Mouse (Mus musculus) testis, adult 2 months (tissue): ENCODE results near the gene Paqr7. TPM values are rescaled to one million over a fixed set of nuclear protein-coding genes. Genes with fewer than 3 reads are reported as not detected.

Experiments used
- H3K27ac ChIP-seq: fragments of 200-500 bp; 2 replicates; pipeline ENCODE4 v1.5.1; 2012; ENCODE audit warnings: low read depth, low read length; ENCODE audit not compliant: control insufficient read depth, insufficient read depth
- H3K27me3 ChIP-seq: fragments of 200-500 bp; 2 replicates; pipeline ENCODE4 v1.6.1; 2012; ENCODE audit warnings: mild to moderate bottlenecking, low read length, moderate library complexity; ENCODE audit not compliant: control insufficient read depth, insufficient read depth
- H3K36me3 ChIP-seq: fragments of 200-500 bp; 2 replicates; pipeline ENCODE4 v1.6.1; 2012; ENCODE audit warnings: mild to moderate bottlenecking, low read length; ENCODE audit not compliant: control insufficient read depth, insufficient read depth
- H3K4me1 ChIP-seq: fragments of 200-500 bp; 2 replicates; pipeline ENCODE4 v1.6.1; 2012; ENCODE audit warnings: low read length; ENCODE audit not compliant: control insufficient read depth, insufficient read depth
- H3K4me3 ChIP-seq: fragments of 200-500 bp; 2 replicates; pipeline ENCODE4 v1.5.1; 2012; ENCODE audit warnings: low read depth, mild to moderate bottlenecking, low read length, moderate library complexity, mixed read lengths; ENCODE audit not compliant: control insufficient read depth
- CTCF ChIP-seq: fragments of 200-500 bp; IDR thresholded peaks from 2 replicates; pipeline ENCODE4 v1.5.1; 2012; ENCODE audit warnings: low read depth, mild to moderate bottlenecking, inconsistent platforms, low read length, moderate library complexity; ENCODE audit not compliant: control insufficient read depth, insufficient read depth, insufficient replicate concordance
- POLR2A ChIP-seq: fragments of 200-500 bp; IDR thresholded peaks from 2 replicates; pipeline ENCODE4 v1.6.1; 2012; ENCODE audit warnings: low read depth, mild to moderate bottlenecking, inconsistent platforms, low read length, moderate library complexity; ENCODE audit not compliant: control insufficient read depth
- polyA plus RNA-seq: library from polyadenylated mRNA; depleted of rRNA; stranded (reverse); fragments of >200 nt; gene quantifications from 2 replicates; pipeline ENCODE4 v1.2.3, GENCODE M21; 2012

The Paqr7 gene
- polyA plus RNA-seq, 1 experiment, result 67.1 TPM

- H3K36me3 ChIP-seq, result no peaks in the 10 kb centered on the region
- no peak for TF ChIP-seq POLR2A
- TF ChIP-seq CTCF, result no peak
- H3K27me3 ChIP-seq, result no peaks in the 10 kb centered on the region
- no peak overlapping the region for H3K4me3 ChIP-seq
- no peak overlapping the region for H3K27ac ChIP-seq
- peaks cover 6% of the 10 kb centered on the region for H3K4me1 ChIP-seq
Measured at GRCm38 (mm10) chr4:134538997-134539580, 42.6 kb downstream of the Paqr7 start.

DNA sequence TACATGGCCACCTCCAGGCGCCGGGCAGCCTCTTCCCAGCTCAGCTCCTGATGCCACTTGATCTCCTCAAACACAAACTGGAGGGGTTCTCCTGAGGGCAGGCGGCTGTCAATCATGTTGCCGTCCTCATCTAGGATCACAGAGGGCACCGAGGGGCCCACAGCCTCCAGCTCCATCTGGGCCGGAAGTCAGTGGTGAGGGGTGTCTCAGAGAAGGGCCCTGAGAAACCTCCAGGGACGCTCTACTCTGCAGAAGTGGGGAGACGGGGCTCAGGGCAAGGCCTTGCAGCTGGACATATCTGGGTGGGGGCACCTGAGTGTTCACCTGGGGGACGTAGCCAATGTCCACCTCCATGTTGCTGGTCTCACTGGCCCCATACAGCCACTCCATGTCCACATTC lies 46.2 kb downstream of the Paqr7 start:
- Histone ChIP-seq H3K27me3 (no peaks in the 10 kb centered on the region), H3K36me3 (no peaks in the 10 kb centered on the region), H3K4me1 (no peaks in the 10 kb centered on the region), H3K4me3 (no peak overlapping the region), H3K27ac (no peak overlapping the region)
- no peak for TF ChIP-seq CTCF

GRCm38 (mm10) chr4:134543261-134543660 lies 46.8 kb downstream of the Paqr7 start:
- Histone ChIP-seq H3K36me3 (no peaks in the 10 kb centered on the region), H3K4me3 (no peak overlapping the region)

DNA sequence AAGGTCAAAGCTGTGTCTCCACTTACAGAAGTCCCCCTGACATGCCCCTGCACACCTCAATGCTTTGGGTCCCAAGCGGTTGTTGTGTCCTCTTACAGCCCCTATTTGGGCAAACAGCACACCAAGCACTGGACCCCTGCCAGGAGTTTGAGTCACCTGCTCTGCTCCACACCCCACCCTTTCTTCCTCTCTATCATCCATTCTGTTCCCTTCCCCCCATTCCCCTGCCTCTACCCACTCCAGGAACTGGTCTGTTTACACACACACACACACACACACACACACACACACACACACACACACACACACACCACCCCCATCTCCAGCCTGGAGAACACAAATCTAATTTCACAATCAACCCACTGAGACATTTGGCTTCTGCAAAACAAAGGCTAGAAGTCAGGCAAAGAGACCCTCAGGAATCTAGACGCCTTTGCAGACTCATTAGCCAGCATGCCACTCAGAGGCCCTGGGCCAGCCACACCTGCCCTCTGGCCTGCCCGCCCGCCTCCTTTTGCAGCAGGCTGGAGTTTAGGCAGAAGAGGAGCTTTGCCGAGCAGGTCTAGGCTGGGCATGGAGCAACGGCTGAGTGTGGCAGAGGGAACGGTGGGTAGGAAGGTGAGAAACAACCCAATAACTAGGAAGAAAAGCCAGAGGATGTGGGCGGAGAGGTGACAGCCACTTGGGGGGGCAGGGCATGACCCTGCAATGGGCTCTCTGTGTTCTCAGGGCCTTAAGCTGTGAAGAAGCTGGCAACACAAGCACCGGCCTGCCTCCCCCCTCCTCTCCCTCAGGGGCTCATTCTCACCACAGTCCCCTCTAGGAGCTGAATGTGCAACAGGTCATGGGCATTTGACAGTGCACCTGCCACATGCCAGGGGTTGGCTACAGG lies 50.6 kb downstream of the Paqr7 start:
- no peaks in the 10 kb centered on the region for H3K4me1 ChIP-seq
- H3K27me3 ChIP-seq, result no peaks in the 10 kb centered on the region; the same call in 1 of the 2 replicates
- TF ChIP-seq POLR2A (no peak), CTCF (no peak)
- no peak overlapping the region for H3K4me3 ChIP-seq
- no peak overlapping the region for H3K27ac ChIP-seq
- no peaks in the 10 kb centered on the region for H3K36me3 ChIP-seq

More at GRCm38 (mm10) chr4:134543261-134543660, 46.8 kb downstream of the Paqr7 start:
- no peaks in the 10 kb centered on the region for H3K27me3 ChIP-seq
- no peak overlapping the region for H3K27ac ChIP-seq
- peak; percentile 79; the same call in 1 of the 2 replicates for TF ChIP-seq CTCF
- no peak for TF ChIP-seq POLR2A
- H3K4me1 ChIP-seq, result no peaks in the 10 kb centered on the region

GRCm38 (mm10) chr4:134548169-134548938 lies 51.9 kb downstream of the Paqr7 start:
- Histone ChIP-seq H3K36me3 (no peaks in the 10 kb centered on the region), H3K4me1 (no peaks in the 10 kb centered on the region), H3K27ac (no peak overlapping the region), H3K4me3 (no peak overlapping the region), H3K27me3 (no peaks in the 10 kb centered on the region; the same call in 1 of the 2 replicates)
- TF ChIP-seq POLR2A (no peak), CTCF (no peak)

DNA sequence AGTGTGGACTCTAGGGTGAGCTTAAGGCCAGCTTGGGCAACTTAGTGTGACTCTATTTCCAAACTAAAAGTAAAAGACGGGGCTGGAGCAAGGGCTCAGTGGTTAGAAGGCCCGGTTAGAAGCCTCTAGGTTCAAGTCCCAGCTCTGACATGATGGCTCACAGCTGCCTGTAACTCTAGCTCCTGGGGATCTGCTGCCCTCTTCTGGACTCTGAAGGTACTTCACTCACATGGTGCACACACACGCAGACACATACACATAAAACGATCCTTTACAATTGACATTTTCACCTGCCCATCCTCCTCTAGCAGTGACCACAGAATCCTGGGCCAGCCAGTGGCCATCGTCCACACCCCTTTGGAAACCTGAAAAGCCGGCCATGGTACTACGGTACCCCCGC lies 53.4 kb downstream of the Paqr7 start:
- Histone ChIP-seq H3K36me3 (no peaks in the 10 kb centered on the region), H3K27me3 (no peaks in the 10 kb centered on the region; the same call in 1 of the 2 replicates), H3K4me1 (no peaks in the 10 kb centered on the region), H3K4me3 (no peak overlapping the region), H3K27ac (no peak overlapping the region)
- TF ChIP-seq POLR2A (no peak), CTCF (peak; percentile 50; the same call in 1 of the 2 replicates)
